Mouse (Mus musculus) midbrain, embryonic 15.5 days (tissue): ENCODE measurements at regions not wholly inside any gene's neighbourhood (a gene's known extent, or its start where the extent isn't known, plus 50 kb on each side); places are given as distances from the start of the nearest gene placed in this dataset.

Experiments
- ATAC-seq: fragments of 200-750 bp; cut with Nextera tagmentation; replicated peaks from 2 replicates; pipeline ENCODE4 v1.8.0; 2017; ENCODE audit warnings: moderate TSS enrichment
- H3K27ac ChIP-seq: fragments of 300-500 bp; sonication (generic); 2 replicates; pipeline ENCODE4 v1.5.1; 2015; ENCODE audit warnings: mild to moderate bottlenecking, inconsistent platforms
- H3K27me3 ChIP-seq: fragments of 300-500 bp; sonication (generic); replicated peaks from 2 replicates; pipeline ENCODE4 v1.6.1; 2015; ENCODE audit warnings: inconsistent platforms
- H3K36me3 ChIP-seq: fragments of 300-500 bp; sonication (generic); replicated peaks from 2 replicates; pipeline ENCODE4 v1.6.1; 2015; ENCODE audit warnings: inconsistent platforms
- H3K4me1 ChIP-seq: fragments of 300-500 bp; sonication (generic); 2 replicates; pipeline ENCODE4 v1.6.1; 2015; ENCODE audit warnings: inconsistent platforms
- H3K4me2 ChIP-seq: fragments of 300-500 bp; sonication (generic); 2 replicates; pipeline ENCODE4 v1.6.1; 2015; ENCODE audit warnings: inconsistent platforms, mild to moderate bottlenecking, moderate library complexity
- H3K4me3 ChIP-seq: fragments of 300-500 bp; sonication (generic); 2 replicates; pipeline ENCODE4 v1.5.1; 2015; ENCODE audit warnings: mild to moderate bottlenecking, inconsistent platforms
- H3K9ac ChIP-seq: fragments of 300-500 bp; sonication (generic); 2 replicates; pipeline ENCODE4 v1.6.1; 2015; ENCODE audit warnings: mild to moderate bottlenecking, inconsistent platforms
- H3K9me3 ChIP-seq: fragments of 300-500 bp; sonication (generic); 2 replicates; pipeline ENCODE4 v1.6.1; 2016; ENCODE audit warnings: inconsistent platforms
- WGBS: fragments of 180-500 bp; shearing (Covaris S2); methylation state at CpG from one replicate; pipeline ENCODE4 v1.1.7; 2015; ENCODE audit warnings: mixed read lengths; 5-methylcytosine and 5-hydroxymethylcytosine counted together

DNA sequence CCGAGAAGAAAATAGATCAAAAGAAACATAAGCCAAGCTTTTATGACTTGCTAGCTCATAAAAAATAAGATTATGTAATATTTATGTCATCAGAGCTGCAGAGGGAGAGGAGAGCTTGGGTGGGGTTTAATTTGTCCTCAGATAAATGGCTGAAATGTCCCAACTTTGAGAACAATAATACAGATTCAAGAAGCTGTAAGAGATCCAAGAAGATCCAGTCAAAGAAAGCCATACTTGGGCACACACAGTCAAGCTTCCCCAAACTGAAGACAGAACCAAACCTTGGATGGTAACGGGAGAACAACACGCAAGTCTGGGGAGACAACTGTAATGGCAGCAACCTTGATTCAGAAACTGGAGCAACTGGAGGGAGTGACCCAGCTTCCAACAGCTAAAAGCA is 243.6 kb downstream of the Sorl1 start:
- Histone ChIP-seq H3K36me3 (no peaks in the 10 kb centered on the region), H3K4me2 (no peak overlapping the region), H3K27me3 (no peaks in the 10 kb centered on the region), H3K4me1 (peaks cover 18% of the 10 kb centered on the region; the same call in 1 of the 2 replicates), H3K27ac (no peak overlapping the region), H3K4me3 (no peak overlapping the region), H3K9me3 (no peaks in the 10 kb centered on the region), H3K9ac (no peak overlapping the region)
- no peak for ATAC-seq
- WGBS = 93% methylated on average over 3 of the region's 3 CpGs

DNA sequence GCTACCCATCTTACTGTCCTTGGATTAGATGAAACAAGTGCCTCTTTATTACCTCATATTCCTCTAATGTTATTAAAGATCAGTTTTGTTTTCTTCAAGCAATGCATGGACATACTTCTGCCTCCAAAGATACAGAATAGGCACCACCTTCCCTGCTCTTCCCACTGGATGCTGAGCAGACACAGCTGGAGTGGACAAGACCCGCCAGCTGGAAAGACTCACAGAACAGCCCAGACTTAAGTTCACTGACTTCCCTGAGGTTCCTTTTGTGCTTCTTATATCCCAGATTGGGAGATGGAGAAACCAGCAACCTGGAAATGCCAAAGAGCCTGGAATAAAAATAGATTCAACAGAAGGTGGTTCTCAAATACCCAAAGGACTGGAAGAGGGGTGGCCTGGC is 245.0 kb downstream of the Sorl1 start:
- no peak overlapping the region for H3K4me3 ChIP-seq
- 95% methylated on average over 1 of the region's 1 CpGs for WGBS
- H3K4me2 ChIP-seq = no peak overlapping the region
- H3K9me3 ChIP-seq = no peaks in the 10 kb centered on the region
- H3K9ac ChIP-seq = no peak overlapping the region
- no peaks in the 10 kb centered on the region for H3K27me3 ChIP-seq
- H3K4me1 ChIP-seq = peaks cover 18% of the 10 kb centered on the region; the same call in 1 of the 2 replicates
- no peak overlapping the region for H3K27ac ChIP-seq
- H3K36me3 ChIP-seq = no peaks in the 10 kb centered on the region
- no peak for ATAC-seq

DNA sequence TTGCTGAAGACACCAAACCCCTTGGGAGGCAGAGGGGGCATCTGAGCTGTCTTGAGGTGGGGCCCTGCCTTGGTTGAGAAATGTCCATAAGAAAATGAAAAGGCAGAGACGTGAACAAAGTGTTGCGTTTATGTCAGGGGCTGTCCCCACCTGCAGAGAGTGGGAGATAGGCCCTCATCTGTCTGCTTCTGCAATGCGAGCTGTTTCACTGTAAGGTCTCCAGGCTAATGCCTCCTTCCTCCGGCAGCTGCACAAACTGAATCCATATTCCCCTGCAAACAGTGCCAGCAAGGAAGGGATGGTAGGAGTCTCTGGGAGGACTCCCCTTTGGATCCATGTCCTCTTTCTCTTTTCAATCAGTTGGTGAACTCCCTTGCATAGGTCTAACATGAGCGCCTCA is 263.0 kb downstream of the Sorl1 start:
- ATAC-seq = peak; percentile 12

DNA sequence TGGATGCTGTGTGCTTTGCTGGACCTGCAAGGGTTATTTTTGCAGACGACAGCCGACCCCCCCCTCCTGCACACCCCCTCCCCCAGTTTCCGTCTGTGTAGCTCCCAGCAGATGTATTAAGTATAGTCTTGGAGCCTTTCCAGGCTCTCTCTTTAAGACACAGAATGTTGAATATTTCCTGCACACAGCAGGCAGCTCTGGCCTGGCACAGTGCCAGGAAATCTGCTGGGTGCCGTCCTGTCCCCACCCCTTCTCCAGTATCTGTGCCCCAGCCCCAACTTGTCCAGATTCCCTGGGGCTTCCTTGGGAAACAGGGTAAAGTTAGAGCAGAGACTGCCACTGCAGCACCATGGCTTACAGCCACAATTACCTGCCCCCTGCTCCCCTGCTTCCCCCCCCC is 263.4 kb downstream of the Sorl1 start:
- H3K27ac ChIP-seq = peak overlapping the region; percentile 72
- H3K4me3 ChIP-seq = no peak overlapping the region
- H3K9me3 ChIP-seq = no peaks in the 10 kb centered on the region
- no peaks in the 10 kb centered on the region for H3K36me3 ChIP-seq
- H3K4me1 ChIP-seq = peaks cover 33% of the 10 kb centered on the region
- H3K27me3 ChIP-seq = no peaks in the 10 kb centered on the region
- no peak overlapping the region for H3K4me2 ChIP-seq
- ATAC-seq = peak; percentile 82
- whole genome bisulfite sequencing = 5% methylated on average over 4 of the region's 4 CpGs
- 0 out of 2 replicates have a peak overlapping the region, but pooled peaks have one; percentile 3 for H3K9ac ChIP-seq

More for the DNA sequence above, 263.0 kb downstream of the Sorl1 start:
- Histone ChIP-seq H3K9ac (0 out of 2 replicates have a peak overlapping the region, but pooled peaks have one; percentile 3), H3K9me3 (no peaks in the 10 kb centered on the region), H3K4me1 (peaks cover 33% of the 10 kb centered on the region), H3K27ac (peak overlapping the region; percentile 72), H3K4me3 (no peak overlapping the region), H3K4me2 (no peak overlapping the region), H3K27me3 (no peaks in the 10 kb centered on the region), H3K36me3 (no peaks in the 10 kb centered on the region)
- 41% methylated on average over 5 of the region's 5 CpGs for WGBS

- no peak for ATAC-seq
- WGBS = 76% methylated on average over 3 of the region's 3 CpGs
These were observed 264.3 kb downstream of the Sorl1 start for GRCm38 (mm10) chr9:41859780-41860179.

GRCm38 (mm10) chr9:41852099-41852498 is 272.0 kb downstream of the Sorl1 start:
- H3K4me2 ChIP-seq = no peak overlapping the region
- H3K36me3 ChIP-seq = no peaks in the 10 kb centered on the region
- no peak overlapping the region for H3K9ac ChIP-seq
- 0 out of 2 replicates have a peak, but pooled peaks cover 1% of the 10 kb centered on the region for H3K4me1 ChIP-seq
- no peak overlapping the region for H3K27ac ChIP-seq
- 79% methylated on average over 1 of the region's 1 CpGs for WGBS
- ATAC-seq = no peak
- no peaks in the 10 kb centered on the region for H3K9me3 ChIP-seq
- no peaks in the 10 kb centered on the region for H3K27me3 ChIP-seq
- H3K4me3 ChIP-seq = no peak overlapping the region

More at GRCm38 (mm10) chr9:41859780-41860179, 264.3 kb downstream of the Sorl1 start:
- Histone ChIP-seq H3K9me3 (no peaks in the 10 kb centered on the region), H3K4me1 (peaks cover 33% of the 10 kb centered on the region), H3K4me3 (no peak overlapping the region), H3K27ac (peak overlapping the region; percentile 72; the same call in 1 of the 2 replicates), H3K27me3 (no peaks in the 10 kb centered on the region), H3K4me2 (no peak overlapping the region), H3K36me3 (no peaks in the 10 kb centered on the region), H3K9ac (no peak overlapping the region)

DNA sequence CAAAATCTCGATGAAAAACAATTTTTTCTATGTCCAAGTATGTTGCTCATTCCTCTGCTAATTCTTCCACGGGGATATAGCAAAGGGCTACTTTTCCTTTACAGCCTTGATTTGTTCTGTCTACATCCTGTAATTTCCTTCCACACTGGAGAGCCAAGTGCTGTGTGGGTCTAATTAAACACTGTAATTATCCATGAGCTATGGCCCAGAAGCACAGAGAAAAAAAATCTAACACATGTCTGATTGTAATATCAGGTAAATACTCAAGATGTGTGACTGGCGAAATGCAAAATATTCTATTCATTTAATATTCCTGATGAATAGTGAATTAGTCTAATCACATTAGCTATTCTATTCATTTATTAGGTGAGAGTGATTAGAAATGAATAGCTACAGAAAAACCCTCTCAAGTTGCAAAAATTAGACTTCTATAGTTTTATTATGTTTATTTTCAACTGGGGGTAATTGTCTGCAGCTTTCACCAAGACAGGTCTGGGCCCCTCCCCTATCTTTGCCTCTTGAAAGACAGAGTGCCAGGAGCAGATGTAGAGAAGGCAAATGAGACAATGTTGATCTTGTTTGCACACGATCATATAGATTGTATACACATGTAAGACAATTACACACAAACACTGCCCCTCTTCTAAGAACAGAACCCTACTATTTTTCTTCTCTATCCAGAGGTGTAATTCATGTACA is 274.3 kb downstream of the Sorl1 start:
- Histone ChIP-seq H3K36me3 (no peaks in the 10 kb centered on the region), H3K4me1 (no peaks in the 10 kb centered on the region), H3K9me3 (no peaks in the 10 kb centered on the region), H3K27me3 (no peaks in the 10 kb centered on the region), H3K27ac (no peak overlapping the region), H3K4me2 (no peak overlapping the region), H3K9ac (no peak overlapping the region), H3K4me3 (no peak overlapping the region)
- WGBS = 74% methylated on average over 4 of the region's 4 CpGs
- no peak for ATAC-seq

- H3K4me3 ChIP-seq = no peak overlapping the region
- 83% methylated on average over 3 of the region's 3 CpGs for WGBS
These were observed 279.5 kb downstream of the Sorl1 start for GRCm38 (mm10) chr9:41844616-41845015.

DNA sequence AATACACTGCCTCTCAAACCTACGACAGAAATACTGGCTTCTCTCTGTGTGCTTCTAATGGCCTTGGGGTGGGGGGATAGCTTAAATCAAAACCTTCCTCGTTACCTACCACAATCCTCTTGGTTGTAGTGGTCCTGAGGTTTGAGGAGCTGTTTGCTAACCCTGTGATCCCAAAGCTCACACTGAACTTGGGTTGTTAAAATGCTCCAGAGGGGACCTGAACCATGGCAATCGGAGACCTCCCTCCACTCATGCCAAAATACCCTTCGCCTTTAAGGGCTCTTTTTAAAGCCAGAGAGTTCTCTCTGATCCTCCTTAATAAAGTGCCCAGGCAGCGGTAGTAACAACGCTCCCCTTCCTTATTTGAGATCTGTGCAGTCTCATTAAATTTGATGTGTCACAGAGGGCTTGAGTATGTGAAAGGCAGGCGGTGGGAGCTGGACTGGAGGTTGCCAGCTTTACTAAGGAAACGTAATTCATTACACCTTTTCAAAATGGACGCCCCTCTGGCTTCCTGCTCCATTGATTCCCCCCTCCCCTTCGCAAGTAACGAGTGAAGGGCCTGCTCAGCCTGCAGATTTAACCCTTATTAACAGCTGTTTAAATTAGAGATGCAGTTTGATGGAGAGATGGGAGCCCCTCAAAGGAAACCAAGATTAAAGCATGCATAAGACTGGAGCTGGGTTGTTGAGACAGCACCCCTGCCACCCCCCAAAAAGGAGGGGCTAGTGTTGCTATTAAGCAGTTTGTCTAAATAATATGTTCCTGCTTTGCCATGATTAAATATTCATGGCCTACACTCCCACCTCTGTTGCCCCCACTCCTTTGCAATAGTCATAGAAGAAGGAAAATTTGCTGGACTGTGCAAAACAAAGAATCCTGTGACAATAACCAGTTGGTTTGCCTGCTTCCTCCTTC is 289.4 kb downstream of the Sorl1 start:
- peak; percentile 75 for ATAC-seq
- H3K4me3 ChIP-seq = no peak overlapping the region
- WGBS = 31% methylated on average over 11 of the region's 11 CpGs

More at GRCm38 (mm10) chr9:41844616-41845015, 279.5 kb downstream of the Sorl1 start:
- no peaks in the 10 kb centered on the region for H3K27me3 ChIP-seq
- H3K9me3 ChIP-seq = no peaks in the 10 kb centered on the region
- no peak for ATAC-seq
- no peak overlapping the region for H3K9ac ChIP-seq
- no peaks in the 10 kb centered on the region for H3K36me3 ChIP-seq
- no peaks in the 10 kb centered on the region for H3K4me1 ChIP-seq
- no peak overlapping the region for H3K4me2 ChIP-seq
- H3K27ac ChIP-seq = no peak overlapping the region

GRCm38 (mm10) chr9:41833408-41833807 is 290.7 kb downstream of the Sorl1 start:
- WGBS = 100% methylated on average over 1 of the region's 1 CpGs
- Histone ChIP-seq H3K27me3 (no peaks in the 10 kb centered on the region), H3K9ac (no peak overlapping the region), H3K36me3 (no peaks in the 10 kb centered on the region), H3K27ac (no peak overlapping the region), H3K4me2 (no peak overlapping the region), H3K4me1 (peaks cover 9% of the 10 kb centered on the region), H3K4me3 (no peak overlapping the region), H3K9me3 (no peaks in the 10 kb centered on the region)
- no peak for ATAC-seq

More for the DNA sequence above, 289.4 kb downstream of the Sorl1 start:
- H3K27me3 ChIP-seq = no peaks in the 10 kb centered on the region
- no peaks in the 10 kb centered on the region for H3K36me3 ChIP-seq
- H3K9me3 ChIP-seq = no peaks in the 10 kb centered on the region
- no peak overlapping the region for H3K9ac ChIP-seq
- peaks cover 9% of the 10 kb centered on the region for H3K4me1 ChIP-seq
- no peak overlapping the region for H3K4me2 ChIP-seq
- H3K27ac ChIP-seq = peak overlapping the region; percentile 64

GRCm38 (mm10) chr9:41827356-41827755 is 296.7 kb downstream of the Sorl1 start:
- ATAC-seq = no peak
- H3K27ac ChIP-seq = no peak overlapping the region
- no peak overlapping the region for H3K4me3 ChIP-seq
- WGBS = 70% methylated on average over 4 of the region's 4 CpGs
- H3K9ac ChIP-seq = no peak overlapping the region
- H3K4me1 ChIP-seq = no peaks in the 10 kb centered on the region
- H3K9me3 ChIP-seq = no peaks in the 10 kb centered on the region
- no peak overlapping the region for H3K4me2 ChIP-seq
- no peaks in the 10 kb centered on the region for H3K36me3 ChIP-seq
- H3K27me3 ChIP-seq = no peaks in the 10 kb centered on the region

DNA sequence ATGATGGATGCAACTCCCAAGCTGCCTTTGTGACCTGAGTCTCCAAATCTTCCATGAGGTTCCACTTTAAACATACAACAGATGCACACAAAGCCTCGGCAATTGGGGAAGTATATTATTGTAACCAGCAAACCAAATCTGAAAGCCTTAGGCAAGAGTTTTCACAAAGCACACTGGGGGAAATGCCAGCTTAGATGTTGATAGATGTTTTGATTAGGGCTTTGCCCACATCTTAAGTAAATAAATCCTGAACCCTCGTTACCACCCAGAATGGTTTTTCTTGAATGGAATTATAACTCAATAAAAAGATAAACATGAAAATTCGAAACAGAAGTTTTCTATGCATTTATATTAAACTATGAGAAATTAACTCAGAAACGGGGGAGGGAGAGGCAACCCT is 302.7 kb downstream of the Sorl1 start:
- no peaks in the 10 kb centered on the region for H3K27me3 ChIP-seq
- 76% methylated on average over 4 of the region's 4 CpGs for WGBS
- H3K36me3 ChIP-seq = no peaks in the 10 kb centered on the region
- ATAC-seq = no peak
- no peak overlapping the region for H3K4me3 ChIP-seq
- H3K9ac ChIP-seq = no peak overlapping the region
- H3K27ac ChIP-seq = no peak overlapping the region
- no peaks in the 10 kb centered on the region for H3K4me1 ChIP-seq
- no peaks in the 10 kb centered on the region for H3K9me3 ChIP-seq
- H3K4me2 ChIP-seq = no peak overlapping the region
